Mouse (Mus musculus): ENCODE measurements around the gene Adprhl1. TPM values are rescaled to one million over a fixed set of nuclear protein-coding genes. Genes with fewer than 3 reads are reported as not detected.

The Adprhl1 gene
- polyA plus RNA-seq, 1 experiment from 2014 or later = not detected

GRCm38 (mm10) chr8:13187229-13187628, 66.7 kb downstream of the Adprhl1 start:
- Histone ChIP-seq H3K4me3 (no peak overlapping the region), H3K9ac (replicated peaks) (no peak overlapping the region), H3K27me3 (no peaks in the 10 kb centered on the region), H3K36me3 (no peaks in the 10 kb centered on the region; the same call in 1 of the 2 replicates), H3K27ac (replicated peaks) (no peak overlapping the region), H3K4me1 (no peaks in the 10 kb centered on the region), H3K9me3 (no peaks in the 10 kb centered on the region), H3K4me2 (replicated peaks) (no peak overlapping the region)
- 86% methylated on average over 9 of the region's 9 CpGs for WGBS
- ATAC-seq (replicated peaks) = no peak

- H3K36me3 ChIP-seq = no peaks in the 10 kb centered on the region; the same call in 1 of the 2 replicates
- H3K27me3 ChIP-seq = no peaks in the 10 kb centered on the region
- no peaks in the 10 kb centered on the region for H3K9me3 ChIP-seq
- no peak overlapping the region for H3K4me3 ChIP-seq
- H3K9ac ChIP-seq (replicated peaks) = no peak overlapping the region
- no peak for ATAC-seq (replicated peaks)
- H3K27ac ChIP-seq (replicated peaks) = no peak overlapping the region
- no peak overlapping the region for H3K4me2 ChIP-seq (replicated peaks)
- H3K4me1 ChIP-seq = no peaks in the 10 kb centered on the region
- 93% methylated on average over 8 of the region's 8 CpGs for WGBS
These were observed 67.1 kb downstream of the Adprhl1 start for GRCm38 (mm10) chr8:13186819-13187218.

- no peaks in the 10 kb centered on the region for H3K9me3 ChIP-seq
- no peak for ATAC-seq (replicated peaks)
- H3K9ac ChIP-seq (replicated peaks) = no peak overlapping the region
- WGBS = 45% methylated on average over 2 of the region's 2 CpGs
- H3K4me2 ChIP-seq (replicated peaks) = no peak overlapping the region
- H3K36me3 ChIP-seq = peaks cover 10% of the 10 kb centered on the region; the same call in 1 of the 2 replicates
- no peaks in the 10 kb centered on the region for H3K27me3 ChIP-seq
- H3K4me1 ChIP-seq = no peaks in the 10 kb centered on the region
- H3K4me3 ChIP-seq = no peak overlapping the region
- no peak overlapping the region for H3K27ac ChIP-seq (replicated peaks)
These were observed 72.3 kb downstream of the Adprhl1 start for GRCm38 (mm10) chr8:13181691-13181976.

- 88% methylated on average over 18 of the region's 18 CpGs for WGBS
- no peak overlapping the region for H3K4me3 ChIP-seq
- H3K9ac ChIP-seq (replicated peaks) = no peak overlapping the region
- no peaks in the 10 kb centered on the region for H3K9me3 ChIP-seq
- H3K4me1 ChIP-seq = no peaks in the 10 kb centered on the region
- no peak for ATAC-seq (replicated peaks)
- no peak overlapping the region for H3K4me2 ChIP-seq (replicated peaks)
- no peaks in the 10 kb centered on the region for H3K27me3 ChIP-seq
- H3K27ac ChIP-seq (replicated peaks) = no peak overlapping the region
- H3K36me3 ChIP-seq = peaks cover 15% of the 10 kb centered on the region
These were observed 72.9 kb downstream of the Adprhl1 start for GRCm38 (mm10) chr8:13180911-13181690.

- no peak overlapping the region for H3K27ac ChIP-seq (replicated peaks)
- H3K36me3 ChIP-seq = peaks cover 22% of the 10 kb centered on the region
- 81% methylated on average over 9 of the region's 9 CpGs for WGBS
- no peak for ATAC-seq (replicated peaks)
- no peaks in the 10 kb centered on the region for H3K4me1 ChIP-seq
- no peak overlapping the region for H3K4me3 ChIP-seq
- H3K27me3 ChIP-seq = no peaks in the 10 kb centered on the region
- H3K9me3 ChIP-seq = no peaks in the 10 kb centered on the region
- no peak overlapping the region for H3K9ac ChIP-seq (replicated peaks)
- H3K4me2 ChIP-seq (replicated peaks) = no peak overlapping the region
These were observed 73.6 kb downstream of the Adprhl1 start for GRCm38 (mm10) chr8:13180408-13180807.

DNA sequence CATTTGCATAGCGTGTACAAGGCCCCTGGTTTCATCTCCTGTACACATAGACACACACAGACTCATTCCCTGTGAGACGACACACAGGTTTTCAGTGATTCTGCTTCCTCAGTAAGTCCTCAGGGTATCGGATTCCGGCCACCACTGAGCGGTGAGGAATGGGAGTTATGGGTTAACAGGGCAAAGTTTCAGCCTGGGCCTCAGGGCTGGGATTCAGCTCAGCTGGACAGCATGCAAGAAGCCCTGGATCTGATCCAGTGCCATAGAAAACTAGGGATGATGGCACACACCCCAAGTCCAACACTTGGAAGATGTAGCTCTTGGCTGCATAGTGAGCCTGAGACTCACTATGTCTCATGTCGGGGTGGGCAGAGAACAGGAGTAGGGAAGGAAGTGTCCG, 74.0 kb downstream of the Adprhl1 start:
- WGBS = 83% methylated on average over 7 of the region's 7 CpGs
- H3K36me3 ChIP-seq = peaks cover 27% of the 10 kb centered on the region
- no peaks in the 10 kb centered on the region for H3K4me1 ChIP-seq
- no peak overlapping the region for H3K9ac ChIP-seq (replicated peaks)
- ATAC-seq (replicated peaks) = no peak
- H3K4me3 ChIP-seq = no peak overlapping the region
- no peak overlapping the region for H3K4me2 ChIP-seq (replicated peaks)
- H3K27ac ChIP-seq (replicated peaks) = no peak overlapping the region
- H3K27me3 ChIP-seq = no peaks in the 10 kb centered on the region
- no peaks in the 10 kb centered on the region for H3K9me3 ChIP-seq

DNA sequence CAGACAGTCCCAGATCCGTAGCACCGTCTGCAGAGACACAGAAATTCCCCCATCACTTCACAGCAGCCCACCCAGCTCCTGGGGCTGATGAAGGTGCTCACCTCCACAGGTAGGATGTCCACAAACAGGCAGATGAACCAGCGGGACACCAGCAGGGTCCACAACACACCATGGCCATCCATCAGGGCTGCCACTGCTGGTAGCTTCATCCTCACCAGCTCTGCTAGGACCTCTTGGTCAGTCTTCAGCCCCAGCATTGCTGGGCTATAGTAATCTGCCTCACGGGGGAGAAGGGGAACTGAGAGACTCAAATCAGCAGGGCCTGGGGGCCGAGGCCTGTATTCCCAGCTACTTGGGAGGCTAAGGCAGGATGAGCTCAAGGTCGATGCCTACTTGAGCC, 74.5 kb downstream of the Adprhl1 start:
- peaks cover 31% of the 10 kb centered on the region for H3K36me3 ChIP-seq
- H3K9me3 ChIP-seq = no peaks in the 10 kb centered on the region
- no peaks in the 10 kb centered on the region for H3K27me3 ChIP-seq
- no peak overlapping the region for H3K9ac ChIP-seq (replicated peaks)
- no peak overlapping the region for H3K4me2 ChIP-seq (replicated peaks)
- whole genome bisulfite sequencing = 88% methylated on average over 6 of the region's 6 CpGs
- no peak overlapping the region for H3K4me3 ChIP-seq
- H3K4me1 ChIP-seq = no peaks in the 10 kb centered on the region
- no peak overlapping the region for H3K27ac ChIP-seq (replicated peaks)
- no peak for ATAC-seq (replicated peaks)

DNA sequence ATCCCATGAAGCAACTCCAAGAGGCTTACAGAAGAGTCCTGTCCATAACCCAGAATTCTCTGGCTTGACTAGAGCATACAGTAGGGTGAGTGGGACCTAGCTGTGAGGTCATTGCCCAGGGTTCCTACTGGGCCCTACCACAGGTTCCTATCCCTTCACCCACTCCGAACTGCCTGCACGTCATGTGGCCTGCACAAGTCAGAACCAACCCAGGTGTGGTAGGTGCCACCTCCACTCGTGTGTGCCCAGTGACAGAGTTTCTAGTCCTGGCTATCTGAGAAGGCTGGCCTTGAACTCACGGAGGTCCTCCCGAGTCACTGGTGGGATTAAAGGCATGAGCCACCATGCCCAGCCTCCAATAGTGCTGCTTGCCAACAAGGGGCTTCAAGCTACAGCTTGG, 75.8 kb downstream of the Adprhl1 start:
- Histone ChIP-seq H3K4me3 (no peak overlapping the region), H3K36me3 (peaks cover 45% of the 10 kb centered on the region), H3K9ac (replicated peaks) (no peak overlapping the region), H3K4me2 (replicated peaks) (no peak overlapping the region), H3K27ac (replicated peaks) (no peak overlapping the region), H3K4me1 (no peaks in the 10 kb centered on the region), H3K27me3 (no peaks in the 10 kb centered on the region), H3K9me3 (no peaks in the 10 kb centered on the region)
- 94% methylated on average over 5 of the region's 5 CpGs for WGBS
- ATAC-seq (replicated peaks) = no peak

DNA sequence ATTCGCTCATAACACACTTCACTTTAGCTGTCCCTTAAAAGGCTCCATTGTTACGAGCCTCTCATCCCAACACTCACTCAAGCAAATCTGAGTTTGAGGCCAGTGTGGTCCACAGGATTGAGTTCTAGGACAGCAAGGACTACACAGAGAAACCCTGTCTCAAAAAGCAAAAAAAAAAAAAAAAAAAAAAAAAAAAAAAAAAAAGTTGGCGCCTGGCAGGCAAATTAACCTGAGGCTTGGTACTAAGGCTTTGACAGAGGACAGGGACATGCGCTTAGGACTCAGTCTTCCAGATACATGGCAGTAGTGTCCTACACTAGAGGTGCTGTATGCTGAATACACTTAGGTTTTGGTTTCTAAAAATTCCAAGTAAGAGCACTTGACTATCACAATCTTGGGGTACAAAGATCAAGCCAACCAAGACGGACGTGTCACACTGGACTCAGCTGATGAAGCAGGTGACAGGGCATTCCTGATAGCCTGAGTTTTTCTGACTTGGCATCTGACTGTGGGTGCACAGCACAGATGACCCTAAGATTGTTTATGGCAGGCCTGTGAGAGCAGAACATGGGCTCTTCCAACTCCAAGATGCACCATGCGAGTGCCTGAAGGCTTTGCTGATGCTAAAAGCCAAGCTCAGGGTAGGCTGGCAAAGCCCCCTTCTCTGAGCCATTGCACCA, 76.6 kb downstream of the Adprhl1 start:
- Histone ChIP-seq H3K9me3 (no peaks in the 10 kb centered on the region), H3K4me1 (no peaks in the 10 kb centered on the region), H3K4me3 (no peak overlapping the region), H3K9ac (replicated peaks) (no peak overlapping the region), H3K36me3 (peaks cover 53% of the 10 kb centered on the region), H3K4me2 (replicated peaks) (no peak overlapping the region), H3K27ac (replicated peaks) (no peak overlapping the region), H3K27me3 (no peaks in the 10 kb centered on the region)
- no peak for ATAC-seq (replicated peaks)
- 93% methylated on average over 7 of the region's 7 CpGs for WGBS

DNA sequence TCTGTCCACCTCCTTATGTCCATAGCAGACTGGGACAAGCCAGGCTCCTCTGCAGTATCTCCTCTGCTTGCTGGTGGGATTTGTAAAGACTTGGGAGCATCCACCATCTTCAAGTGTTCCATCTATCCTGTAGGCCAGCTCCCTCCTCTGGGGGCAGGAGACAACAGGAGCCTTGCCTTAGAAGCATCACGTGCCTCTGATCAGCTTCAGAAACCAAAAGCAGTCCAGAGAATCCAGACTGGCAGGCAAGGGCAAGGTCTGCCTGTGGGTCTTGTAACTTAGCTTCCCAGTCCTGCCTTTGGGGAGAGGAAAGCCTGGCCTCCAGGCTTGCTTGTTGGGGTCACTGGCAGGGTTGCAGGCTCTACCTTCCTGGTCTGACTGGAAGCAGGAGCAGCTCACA, 78.3 kb downstream of the Adprhl1 start:
- no peak overlapping the region for H3K9ac ChIP-seq (replicated peaks)
- H3K36me3 ChIP-seq = peaks cover 70% of the 10 kb centered on the region
- 92% methylated on average over 1 of the region's 1 CpGs for WGBS

GRCm38 (mm10) chr8:13174811-13175210, 79.2 kb downstream of the Adprhl1 start:
- WGBS = 89% methylated on average over 4 of the region's 4 CpGs
- Histone ChIP-seq H3K9ac (replicated peaks) (no peak overlapping the region), H3K27ac (replicated peaks) (no peak overlapping the region), H3K4me2 (replicated peaks) (no peak overlapping the region), H3K4me1 (no peaks in the 10 kb centered on the region), H3K9me3 (no peaks in the 10 kb centered on the region), H3K27me3 (no peaks in the 10 kb centered on the region), H3K36me3 (peaks cover 78% of the 10 kb centered on the region), H3K4me3 (no peak overlapping the region)
- no peak for ATAC-seq (replicated peaks)

More for the DNA sequence above, 78.3 kb downstream of the Adprhl1 start:
- Histone ChIP-seq H3K4me3 (no peak overlapping the region), H3K9me3 (no peaks in the 10 kb centered on the region), H3K4me2 (replicated peaks) (no peak overlapping the region), H3K27ac (replicated peaks) (no peak overlapping the region), H3K4me1 (no peaks in the 10 kb centered on the region), H3K27me3 (no peaks in the 10 kb centered on the region)
- no peak for ATAC-seq (replicated peaks)

GRCm38 (mm10) chr8:13174305-13174704, 79.7 kb downstream of the Adprhl1 start:
- Histone ChIP-seq H3K36me3 (peaks cover 82% of the 10 kb centered on the region), H3K9me3 (no peaks in the 10 kb centered on the region), H3K9ac (replicated peaks) (no peak overlapping the region), H3K27ac (replicated peaks) (no peak overlapping the region), H3K27me3 (no peaks in the 10 kb centered on the region), H3K4me1 (no peaks in the 10 kb centered on the region), H3K4me3 (no peak overlapping the region), H3K4me2 (replicated peaks) (no peak overlapping the region)
- no peak for ATAC-seq (replicated peaks)
- WGBS = 89% methylated on average over 4 of the region's 4 CpGs
